Mouse (Mus musculus): ENCODE measurements around the gene Rnf157. TPM values are rescaled to one million over a fixed set of nuclear protein-coding genes. Genes with fewer than 3 reads are reported as not detected.

Gene Rnf157
- total and polyA plus RNA-seq, 3 experiments = 8.7 to 39.3 (median 10.9) TPM

GRCm38 (mm10) chr11:116312359-116312758 lies 100.5 kb downstream of the Rnf157 start:
- no peaks in the 10 kb centered on the region for H3K9me3 ChIP-seq (replicated peaks; ENCODE audit: low read length)
- H3K27ac ChIP-seq (ENCODE audit: insufficient read depth, low read depth) = no peak overlapping the region
- no peak for DNase-seq (ENCODE audit: extremely low read depth)
- no peaks in the 10 kb centered on the region for H3K79me2 ChIP-seq (replicated peaks; ENCODE audit: control insufficient read depth, extremely low read depth, insufficient read depth, poor library complexity, severe bottlenecking)
- peaks cover 11 to 22% of the 10 kb centered on the region in 2 experiments; a peak in 3 of 4 replicates for H3K4me1 ChIP-seq (ENCODE audit: control insufficient read depth in 1 of 2, insufficient read depth in 2 of 2)
- in situ Hi-C loops (cut with MboI; ENCODE audit: low pct_ligation_motif_present, low pct_unique_long_range_greater_than_20kb, low sequenced_read_pairs) = no loop called here
- H3K9ac ChIP-seq (ENCODE audit: insufficient read depth, low read depth) = no peak overlapping the region
- dilution Hi-C loops (cut with MboI; ENCODE audit: extremely low pct_ligation_motif_present, extremely low pct_unique_long_range_greater_than_20kb, low sequenced_read_pairs) = no loop called here
- no peaks in the 10 kb centered on the region for H3K36me3 ChIP-seq (replicated peaks in 1 of 2; ENCODE audit: control insufficient read depth in 1 of 2, insufficient read depth in 1 of 2, low read length in 1 of 2)
- H3K4me2 ChIP-seq (ENCODE audit: insufficient read depth, low read depth, poor library complexity, severe bottlenecking) = no peak overlapping the region
- H3K27me3 ChIP-seq (replicated peaks) = no peaks in the 10 kb centered on the region
- TF ChIP-seq SMC3 (IDR thresholded peaks at IDR 0.05; ENCODE audit: low read depth, low read length) (no peak), NRF1 (IDR thresholded peaks at IDR 0.05; ENCODE audit: low read depth, low read length) (no peak), TCF12 (IDR thresholded peaks at IDR 0.05; ENCODE audit: low read depth, low read length) (no peak), CHD2 (IDR thresholded peaks at IDR 0.05; ENCODE audit: low read length) (no peak), ELF1 (IDR thresholded peaks at IDR 0.05; ENCODE audit: low read depth, low read length) (no peak), RAD21 (IDR thresholded peaks at IDR 0.05; ENCODE audit: low read depth, low read length) (no peak), PAX5 (IDR thresholded peaks at IDR 0.05; ENCODE audit: low read length) (no peak), CTCF (conservative IDR thresholded peaks at IDR 0.05 in 1 of 2, IDR thresholded peaks at IDR 0.05 in 1 of 2; ENCODE audit: low read depth in 2 of 2, low read length in 2 of 2) (no peak), HCFC1 (IDR thresholded peaks at IDR 0.05; ENCODE audit: low read depth, low read length) (no peak), MAZ (IDR thresholded peaks at IDR 0.05; ENCODE audit: low read depth, low read length) (no peak), BHLHE40 (IDR thresholded peaks at IDR 0.05; ENCODE audit: low read depth, low read length) (no peak), USF1 (IDR thresholded peaks at IDR 0.05; ENCODE audit: low read depth, low read length) (no peak), MYC (IDR thresholded peaks at IDR 0.05; ENCODE audit: low read depth, low read length) (no peak), KAT2A (IDR thresholded peaks at IDR 0.05; ENCODE audit: insufficient replicate concordance, low read length) (no peak), MAFK (IDR thresholded peaks at IDR 0.05; ENCODE audit: insufficient replicate concordance, low read length) (no peak), E2F4 (IDR thresholded peaks at IDR 0.05; ENCODE audit: insufficient replicate concordance, low read depth, low read length) (no peak), ZMIZ1 (IDR thresholded peaks at IDR 0.05; ENCODE audit: low read depth, low read length) (no peak), ZKSCAN1 (IDR thresholded peaks at IDR 0.05; ENCODE audit: borderline replicate concordance, low read depth, low read length) (no peak), ZNF384 (IDR thresholded peaks at IDR 0.05; ENCODE audit: low read depth, low read length) (no peak)
- no peak overlapping the region for H3K4me3 ChIP-seq (replicated peaks in 1 of 3; ENCODE audit: low read depth in 2 of 3, low read length in 2 of 3, poor library complexity in 1 of 3)

GRCm38 (mm10) chr11:116311169-116311568 lies 101.7 kb downstream of the Rnf157 start:
- H3K36me3 ChIP-seq (replicated peaks in 1 of 2; ENCODE audit: control insufficient read depth in 1 of 2, insufficient read depth in 1 of 2, low read length in 1 of 2) = no peaks in the 10 kb centered on the region
- H3K79me2 ChIP-seq (replicated peaks; ENCODE audit: control insufficient read depth, extremely low read depth, insufficient read depth, poor library complexity, severe bottlenecking) = peaks cover 1% of the 10 kb centered on the region; the same call in 1 of the 2 replicates
- no peak overlapping the region for H3K4me3 ChIP-seq (replicated peaks in 1 of 3; ENCODE audit: low read depth in 2 of 3, low read length in 2 of 3, poor library complexity in 1 of 3)
- no peak overlapping the region for H3K9ac ChIP-seq (ENCODE audit: insufficient read depth, low read depth)
- TF ChIP-seq BHLHE40 (IDR thresholded peaks at IDR 0.05; ENCODE audit: low read depth, low read length) = no peak
- no peak for TF ChIP-seq ZNF384 (IDR thresholded peaks at IDR 0.05; ENCODE audit: low read depth, low read length)
- no peak for TF ChIP-seq RAD21 (IDR thresholded peaks at IDR 0.05; ENCODE audit: low read depth, low read length)
- TF ChIP-seq SMC3 (IDR thresholded peaks at IDR 0.05; ENCODE audit: low read depth, low read length) = no peak
- TF ChIP-seq HCFC1 (IDR thresholded peaks at IDR 0.05; ENCODE audit: low read depth, low read length) = no peak
- TF ChIP-seq ZMIZ1 (IDR thresholded peaks at IDR 0.05; ENCODE audit: low read depth, low read length) = no peak
- no peak for TF ChIP-seq JUND (conservative IDR thresholded peaks at IDR 0.05; ENCODE audit: low read depth, low read length)
- no peak for TF ChIP-seq TBP (conservative IDR thresholded peaks at IDR 0.05; ENCODE audit: low read depth, low read length)
- TF ChIP-seq MXI1 (IDR thresholded peaks at IDR 0.05; ENCODE audit: low read depth, low read length) = no peak
- TF ChIP-seq NELFE (IDR thresholded peaks at IDR 0.05; ENCODE audit: low read depth, low read length) = no peak
- no peak for TF ChIP-seq MAZ (IDR thresholded peaks at IDR 0.05; ENCODE audit: low read depth, low read length)
- no peak for TF ChIP-seq POLR2A (IDR thresholded peaks at IDR 0.05; ENCODE audit: low read depth, low read length)
- TF ChIP-seq ETS1 (conservative IDR thresholded peaks at IDR 0.05; ENCODE audit: low read depth, low read length) = no peak
- no peak for TF ChIP-seq RCOR1 (conservative IDR thresholded peaks at IDR 0.05; ENCODE audit: low read depth, low read length)
- no peak for TF ChIP-seq UBTF (IDR thresholded peaks at IDR 0.05; ENCODE audit: low read depth, low read length)
- no peak for TF ChIP-seq IRF4 (IDR thresholded peaks at IDR 0.05; ENCODE audit: low read depth, low read length)
- no peak for TF ChIP-seq MAX (IDR thresholded peaks at IDR 0.05; ENCODE audit: low read length)
- dilution Hi-C loops (cut with MboI; ENCODE audit: extremely low pct_ligation_motif_present, extremely low pct_unique_long_range_greater_than_20kb, low sequenced_read_pairs) = no loop called here
- no peaks in the 10 kb centered on the region for H3K27me3 ChIP-seq (replicated peaks)
- no peak overlapping the region for H3K27ac ChIP-seq (ENCODE audit: insufficient read depth, low read depth)
- H3K4me1 ChIP-seq (ENCODE audit: control insufficient read depth in 1 of 2, insufficient read depth in 2 of 2) = peaks cover 11 to 28% of the 10 kb centered on the region in 2 experiments; a peak in 3 of 4 replicates
- H3K9me3 ChIP-seq (replicated peaks; ENCODE audit: low read length) = no peaks in the 10 kb centered on the region
- H3K4me2 ChIP-seq (ENCODE audit: insufficient read depth, low read depth, poor library complexity, severe bottlenecking) = no peak overlapping the region
- in situ Hi-C loops (cut with MboI; ENCODE audit: low pct_ligation_motif_present, low pct_unique_long_range_greater_than_20kb, low sequenced_read_pairs) = no loop called here
- no peak for DNase-seq (ENCODE audit: extremely low read depth)

All from CH12.LX (cell line).